Mouse (Mus musculus): ENCODE measurements at regions not wholly inside any gene's neighbourhood (a gene's known extent, or its start where the extent isn't known, plus 50 kb on each side); places are given as distances from the start of the nearest gene placed in this dataset.

DNA sequence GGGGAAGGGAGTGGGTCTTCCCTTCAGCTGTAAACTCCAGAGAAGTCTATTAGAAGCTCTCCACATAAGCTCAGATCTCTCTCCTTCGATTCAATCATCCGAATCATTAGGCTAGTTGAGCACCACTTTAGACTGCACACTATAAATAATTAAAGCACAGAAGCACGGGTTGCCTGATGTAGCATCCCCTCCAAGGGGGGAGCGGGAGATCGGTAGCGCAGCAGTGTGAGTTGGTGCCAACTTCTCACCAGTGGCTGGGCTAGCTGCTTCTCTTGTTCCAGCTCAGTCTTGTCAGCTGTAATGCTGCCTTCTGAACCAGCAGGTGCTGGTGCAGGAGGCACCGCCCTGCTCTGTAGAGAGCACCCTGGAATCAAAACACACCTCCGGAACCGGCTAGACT lies 78.6 kb downstream of the A830031A19Rik start:
- DNase-seq = no peak

DNA sequence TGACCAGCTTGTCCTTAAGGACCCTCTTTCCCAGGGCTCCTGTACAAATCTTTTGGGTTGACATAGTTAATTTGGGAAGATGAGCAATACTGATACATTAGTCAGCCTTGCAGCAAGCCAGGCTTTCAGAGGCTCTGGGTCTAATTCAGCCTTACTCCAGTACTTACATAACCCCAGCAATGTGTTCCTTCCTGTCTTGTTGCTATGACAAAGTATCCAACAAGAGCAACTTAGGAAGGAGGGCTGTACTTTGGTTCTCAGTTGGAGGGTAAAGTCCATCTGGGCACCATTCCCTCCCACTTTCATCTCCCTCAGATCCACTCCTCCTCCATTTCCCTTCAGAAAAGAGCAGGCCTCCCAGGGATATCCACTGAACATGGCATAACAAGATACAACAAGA lies 80.7 kb downstream of the A830031A19Rik start:
- no peak for DNase-seq

DNA sequence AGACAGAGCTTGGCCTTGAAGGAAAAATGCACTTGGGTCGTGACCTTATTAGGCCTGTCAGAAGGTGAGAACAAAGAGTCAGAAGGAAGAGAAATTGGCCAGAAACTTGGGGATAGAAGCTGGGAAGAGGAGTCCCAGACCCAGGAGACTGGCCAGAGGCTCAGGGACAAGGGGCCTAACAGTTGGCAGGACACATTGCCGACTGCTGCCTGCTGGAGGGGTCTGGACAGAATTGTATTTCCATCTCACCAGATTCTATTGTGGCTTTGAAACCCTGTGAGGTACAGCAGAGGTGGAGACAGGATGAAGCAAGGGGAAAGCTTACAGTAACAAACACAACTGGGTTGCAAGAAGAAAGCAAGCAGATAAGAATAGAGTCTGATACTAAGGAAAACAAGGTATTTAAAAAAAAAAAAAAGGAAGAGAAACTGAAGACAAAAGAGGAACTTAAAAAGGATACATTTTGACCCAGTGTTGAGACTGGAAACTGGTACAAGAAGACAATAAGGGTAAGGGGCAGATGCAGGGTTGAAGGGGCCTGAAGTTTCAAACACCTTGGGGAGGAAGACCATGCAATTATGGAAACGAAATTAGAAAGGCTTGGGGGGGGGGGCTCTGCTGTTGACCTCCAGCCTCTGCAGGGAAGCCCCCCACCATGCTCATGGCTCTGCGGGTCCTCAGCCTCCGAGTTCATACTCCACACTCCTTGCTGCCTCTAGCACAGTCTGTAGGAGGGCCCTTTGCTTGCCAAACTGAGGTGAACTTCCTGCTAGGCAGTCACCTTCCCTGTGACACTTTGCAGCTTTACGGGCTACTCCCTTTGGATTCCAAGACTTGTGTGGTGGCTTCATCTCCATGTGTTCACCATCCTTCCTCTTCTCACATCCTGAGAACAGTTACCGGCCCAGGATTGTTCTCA lies 87.1 kb downstream of the A830031A19Rik start:
- DNase-seq = no peak

DNA sequence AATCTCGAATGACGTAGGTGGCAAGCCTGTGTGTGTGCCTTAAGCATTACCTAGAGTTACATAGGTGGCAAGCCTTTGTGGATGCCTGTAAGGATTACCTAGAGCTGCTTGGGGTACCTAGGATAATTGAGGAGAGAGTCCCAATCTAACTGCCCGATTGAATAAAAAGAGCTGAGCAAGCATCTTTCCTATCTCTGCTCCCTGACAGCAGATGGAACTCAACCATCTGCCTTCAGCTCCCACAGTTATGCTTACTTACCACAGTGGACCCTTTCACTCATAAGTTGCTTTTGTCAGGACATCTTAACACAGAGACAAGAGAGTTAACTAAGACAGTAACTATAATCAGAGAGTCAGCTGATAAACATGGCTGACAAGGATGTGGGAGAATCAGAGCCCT lies 89.6 kb downstream of the A830031A19Rik start:
- DNase-seq = no peak

DNA sequence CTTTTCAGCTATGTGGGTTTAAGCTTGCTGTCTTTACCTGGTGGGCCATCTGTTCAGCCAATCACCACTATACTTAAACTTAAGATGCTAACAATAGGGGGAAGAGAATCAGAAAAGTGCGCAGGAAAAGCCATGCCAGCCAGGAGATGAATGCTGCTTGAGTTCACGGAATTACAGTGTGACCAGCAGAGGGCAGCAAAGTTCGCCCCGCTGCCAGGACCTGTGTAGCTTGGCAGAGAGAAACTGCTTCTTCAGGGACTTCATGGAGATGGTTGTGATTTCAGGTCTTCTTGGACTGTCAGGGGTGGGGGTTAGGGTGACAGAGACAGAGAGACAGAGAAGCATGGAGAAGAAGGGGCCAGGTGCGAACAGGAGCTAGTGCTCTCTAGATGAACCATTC lies 84.3 kb upstream of the Papolg start:
- DNase-seq = peak; percentile 55

DNA sequence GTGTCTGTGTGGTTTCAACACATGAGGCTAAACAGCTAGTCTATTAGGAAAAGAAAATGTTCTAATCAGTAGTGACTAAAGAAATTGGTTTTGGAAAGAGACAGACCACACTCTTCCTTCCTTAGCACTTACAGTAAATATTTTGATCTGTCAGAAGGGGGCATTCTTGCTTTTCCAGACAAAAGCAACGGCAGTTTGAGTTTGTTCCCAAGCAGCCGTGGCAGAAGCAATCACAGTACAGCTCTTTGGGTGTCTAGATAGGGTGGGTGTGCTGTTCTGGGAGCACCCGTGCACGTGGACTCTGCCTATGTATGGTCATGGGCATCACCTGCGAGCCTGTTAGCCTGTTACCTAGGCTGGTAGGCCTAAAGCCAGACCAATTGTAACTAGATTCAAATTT lies 83.2 kb upstream of the Papolg start:
- no peak for DNase-seq

DNA sequence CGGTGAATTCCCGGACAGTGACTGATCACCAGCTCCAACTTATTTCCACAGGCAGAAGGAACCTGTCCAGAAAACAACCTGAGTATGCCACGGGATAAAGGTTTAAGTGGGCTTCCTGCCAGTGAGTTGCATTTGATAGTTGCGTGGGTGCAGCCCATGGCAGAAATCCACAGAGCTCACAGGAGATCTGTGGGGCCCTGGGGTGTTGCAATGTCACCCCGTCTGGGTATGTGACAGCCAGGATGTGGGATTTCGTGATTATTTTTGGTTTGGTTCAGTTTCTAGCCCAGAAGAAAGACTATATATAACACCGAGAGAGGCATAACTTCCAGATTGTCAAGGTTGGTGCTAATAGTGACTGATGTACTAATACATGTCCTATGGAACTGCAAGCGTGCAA lies 82.0 kb upstream of the Papolg start:
- DNase-seq = no peak

DNA sequence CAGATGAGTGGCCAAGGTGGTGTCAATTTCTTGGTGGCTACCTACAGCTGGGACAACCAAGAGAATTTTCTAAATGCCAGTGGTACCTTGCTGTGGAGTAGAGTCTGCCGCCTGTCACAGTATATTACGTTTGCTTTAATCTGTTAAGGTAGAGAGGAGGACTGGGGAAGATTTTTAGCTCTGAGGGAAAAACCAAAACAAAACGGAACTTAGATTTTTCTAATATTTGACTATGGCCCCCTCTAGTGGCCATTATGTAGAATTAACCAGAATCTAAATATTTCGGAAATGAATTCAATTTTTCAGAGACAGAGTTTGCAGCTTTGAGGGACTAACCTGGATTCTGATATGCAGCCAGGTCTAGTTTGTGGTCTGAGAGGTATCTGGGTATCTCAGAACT lies 59.3 kb upstream of the Papolg start:
- peak; percentile 13 for DNase-seq

DNA sequence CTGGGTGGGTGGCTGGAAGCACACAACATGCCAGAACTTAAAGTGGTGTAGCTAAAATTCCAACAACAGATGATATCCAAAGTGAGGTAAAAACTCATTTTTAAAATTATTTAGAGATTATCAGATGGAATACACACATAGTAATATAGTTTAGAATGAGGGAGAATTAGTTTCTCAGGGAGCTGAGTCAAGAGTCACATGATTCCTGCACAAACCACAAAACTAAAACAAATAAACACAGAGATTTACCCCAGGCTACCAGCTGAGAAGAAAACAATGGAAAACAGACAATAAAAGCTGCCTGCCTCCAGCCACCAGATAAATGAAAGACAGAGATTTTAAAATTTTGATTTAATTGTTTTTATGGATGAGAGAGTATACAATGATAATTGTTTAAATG lies 50.9 kb upstream of the Papolg start:
- DNase-seq = no peak

Measured in cerebellum, adult 9-10 months (tissue).